Mouse (Mus musculus) fat pad, adult 2 months (tissue): Measurements from ENCODE around the gene Crispld2.

ENCODE experiments used
- DNase-seq: peaks from one replicate; pipeline ENCODE4 v3.0.0-alpha.2; 2011; ENCODE audit warnings: low read depth, low spot score; ENCODE audit errors: extremely low read depth

Gene Crispld2

DNA sequence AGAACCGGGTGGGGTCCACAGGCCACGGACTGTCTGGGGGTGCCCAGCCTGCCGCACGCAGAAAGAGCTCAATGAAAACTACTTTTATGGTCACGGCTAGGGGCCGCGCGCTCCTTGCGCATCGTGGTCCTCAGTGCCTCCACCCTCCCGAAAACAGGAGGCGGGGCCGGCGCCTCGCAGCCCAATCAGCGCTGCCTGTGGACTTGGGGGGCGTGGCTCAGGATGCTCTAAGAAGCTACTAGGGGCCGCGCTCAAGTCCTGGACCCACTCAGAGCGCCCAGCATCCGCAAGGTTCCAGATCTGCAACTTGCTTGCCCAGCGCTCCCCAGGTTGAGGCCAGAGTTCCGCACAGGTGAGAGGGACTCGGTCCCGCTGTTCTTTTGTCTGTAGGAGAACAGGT is at the start of gene Crispld2:
TSS of gene Crispld2 (plus strand) at position 190 of the 400 bp plus-strand sequence.
- DNase-seq, result no peak

DNA sequence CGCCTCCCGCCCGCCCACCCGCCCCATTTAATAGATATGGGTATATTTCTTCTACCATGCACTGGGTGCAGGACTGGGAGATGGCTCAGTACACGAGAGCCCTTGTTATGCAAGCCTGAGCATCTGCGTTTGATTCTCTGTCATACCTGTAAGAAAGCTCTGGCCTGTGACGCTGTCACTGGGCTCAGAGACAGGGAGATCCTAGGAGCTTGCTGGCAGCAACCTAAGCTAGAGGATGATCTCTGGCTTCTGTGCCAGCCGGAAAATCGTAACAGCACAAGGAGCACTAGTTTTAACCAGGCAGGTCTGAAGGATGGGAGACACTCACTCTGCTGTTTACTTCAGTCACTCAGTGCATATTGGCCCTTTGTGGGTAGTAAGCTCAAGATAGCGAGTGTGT is 48.6 kb upstream of the Crispld2 start:
- no peak for DNase-seq

GRCm38 (mm10) chr8:119944096-119944811 is 48.0 kb upstream of the Crispld2 start:
- DNase-seq, result peak; percentile 51

DNA sequence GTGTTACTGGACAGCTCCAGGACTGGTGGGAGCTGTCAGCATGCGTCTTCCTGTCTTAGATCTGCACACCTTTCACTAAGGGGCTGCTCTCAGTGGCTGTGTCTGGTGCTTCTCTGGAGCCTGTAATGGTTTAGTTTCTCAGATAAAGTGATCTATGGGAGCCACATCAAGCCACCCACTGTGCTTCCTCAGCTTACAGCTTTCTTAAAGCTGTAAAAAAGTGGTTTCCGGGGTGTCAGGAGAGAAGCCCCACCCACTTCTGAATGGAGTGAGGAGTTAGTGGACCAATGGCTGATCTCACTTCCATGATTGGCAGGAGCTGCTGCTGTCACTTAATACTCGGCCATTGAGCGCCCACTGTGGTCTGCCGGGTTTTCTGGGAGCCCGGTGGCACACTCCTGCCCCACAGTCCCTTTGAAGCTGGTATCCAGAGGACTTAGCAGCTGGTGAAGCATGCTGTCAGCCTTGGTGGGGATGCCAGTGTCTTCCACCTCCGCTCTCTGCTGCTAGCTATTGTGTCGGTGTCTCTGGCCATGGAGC is 45.8 kb upstream of the Crispld2 start:
- DNase-seq, result no peak

GRCm38 (mm10) chr8:119947653-119948052 is 44.6 kb upstream of the Crispld2 start:
- DNase-seq, result no peak

DNA sequence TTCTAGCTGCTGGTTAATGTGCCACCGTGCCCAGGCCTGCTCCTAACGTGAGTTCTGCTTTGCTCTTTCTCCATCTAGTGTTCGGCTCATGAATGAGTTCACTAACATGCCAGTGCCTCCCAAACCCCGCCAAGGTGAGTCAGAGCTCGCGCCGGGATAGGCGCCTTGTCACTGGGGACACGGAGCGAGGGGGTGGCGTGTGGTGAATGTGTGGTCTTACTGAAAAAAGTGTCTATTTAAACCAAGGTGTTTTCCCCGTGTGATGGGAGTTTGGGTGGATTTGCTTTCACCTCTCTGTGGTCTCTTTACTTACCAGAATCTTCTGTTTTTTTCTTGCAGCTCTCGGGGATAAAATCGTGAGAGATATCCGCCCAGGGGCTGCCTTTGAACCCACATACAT is 43.9 kb upstream of the Crispld2 start:
- no peak for DNase-seq

- no peak for DNase-seq
Measured at GRCm38 (mm10) chr8:119952282-119952681, 40.0 kb upstream of the Crispld2 start.

DNA sequence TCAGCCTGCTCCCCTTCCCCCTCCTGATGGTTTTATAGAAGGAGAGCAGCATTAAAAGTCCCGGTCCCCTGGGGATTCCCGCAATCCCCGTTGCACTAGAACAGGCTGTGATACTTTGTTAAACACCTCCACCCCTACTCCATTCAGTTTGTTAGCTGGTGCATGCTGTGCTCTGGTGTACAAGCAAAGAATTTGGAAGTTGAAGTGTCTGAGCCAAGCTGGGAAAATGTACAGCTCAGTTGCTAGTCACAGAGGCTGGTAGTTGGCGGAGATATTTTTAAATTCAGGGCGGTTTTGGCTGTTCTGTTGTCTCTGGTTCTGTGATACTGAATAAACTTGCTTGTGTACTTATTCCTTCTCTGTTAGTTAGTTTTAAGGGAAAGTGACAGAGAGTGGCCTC is 39.5 kb upstream of the Crispld2 start:
- DNase-seq, result no peak

- DNase-seq, result no peak
Measured at GRCm38 (mm10) chr8:119955333-119955732, 36.9 kb upstream of the Crispld2 start.

GRCm38 (mm10) chr8:119958076-119958475 is 34.2 kb upstream of the Crispld2 start:
- no peak for DNase-seq

GRCm38 (mm10) chr8:119960531-119961104 is 31.6 kb upstream of the Crispld2 start:
- DNase-seq, result no peak

- no peak for DNase-seq
Measured at GRCm38 (mm10) chr8:119964859-119965258, 27.4 kb upstream of the Crispld2 start.

- no peak for DNase-seq
Measured at GRCm38 (mm10) chr8:119967435-119967834, 24.8 kb upstream of the Crispld2 start.

DNA sequence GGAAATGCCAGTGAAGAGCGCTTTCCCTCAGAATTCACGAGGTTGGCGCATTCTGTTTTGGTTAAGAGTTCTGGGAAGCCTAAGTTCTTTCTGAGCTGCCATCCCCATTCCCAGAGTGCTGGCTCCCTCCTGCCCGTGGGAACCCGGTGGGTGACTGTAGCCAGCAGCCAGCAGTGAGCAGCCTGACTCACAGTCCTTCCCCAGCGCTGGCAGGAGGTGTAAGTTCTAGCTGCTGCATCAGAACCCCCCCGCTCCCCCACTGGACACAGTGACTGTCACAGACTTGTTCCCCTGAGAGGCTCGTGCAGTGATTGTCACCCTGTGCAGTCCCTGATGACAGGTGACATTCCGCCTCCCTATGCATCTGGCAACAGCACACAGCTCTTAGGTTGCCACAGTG is 22.1 kb upstream of the Crispld2 start:
- DNase-seq, result no peak

DNA sequence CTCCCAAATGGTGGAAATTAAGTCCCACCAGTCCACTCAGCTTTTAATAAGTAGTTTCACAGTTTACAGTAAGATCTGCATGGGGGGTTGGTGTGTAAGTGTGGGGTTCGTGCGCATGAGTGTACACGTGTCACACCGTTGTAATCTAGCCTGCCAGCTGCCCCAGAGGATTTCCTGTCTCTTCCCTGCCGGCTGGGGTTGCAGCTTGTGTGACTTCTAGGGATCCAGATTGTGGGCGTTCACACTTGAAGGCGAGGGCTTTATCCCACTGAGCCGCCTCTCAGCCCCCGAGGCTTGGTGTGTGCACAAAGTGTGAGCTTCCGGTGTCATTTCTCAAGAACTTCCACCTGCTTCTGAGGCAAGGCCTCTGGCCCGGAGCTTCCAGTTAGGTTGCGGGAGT is 19.7 kb upstream of the Crispld2 start:
- DNase-seq, result no peak

- no peak for DNase-seq
Measured at GRCm38 (mm10) chr8:119978770-119979381, 13.4 kb upstream of the Crispld2 start.

GRCm38 (mm10) chr8:119981253-119981652 is 11.0 kb upstream of the Crispld2 start:
- no peak for DNase-seq

- no peak for DNase-seq
Measured at GRCm38 (mm10) chr8:119984085-119984484, 8.2 kb upstream of the Crispld2 start.

DNA sequence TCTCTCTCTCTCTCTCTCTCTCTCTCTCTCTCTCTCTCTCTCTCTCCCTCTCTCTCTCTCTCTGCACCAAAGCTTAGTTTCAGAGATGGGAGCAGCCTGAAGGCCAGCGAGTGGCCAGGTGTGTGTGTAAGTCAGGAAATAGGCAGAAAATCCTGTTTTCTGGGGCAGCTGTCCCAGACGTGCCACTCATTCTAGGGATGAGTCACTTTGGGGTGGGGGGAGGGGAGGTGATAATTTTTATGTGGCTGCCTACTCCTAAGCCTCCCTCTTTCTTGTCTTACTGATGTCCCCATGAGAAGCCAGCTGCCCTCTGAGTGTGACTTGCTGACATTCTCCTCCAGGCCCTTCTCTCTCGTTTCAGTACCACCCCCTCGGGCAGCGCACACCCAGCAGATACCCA is 6.1 kb upstream of the Crispld2 start:
- DNase-seq, result no peak

GRCm38 (mm10) chr8:119988087-119988486 is 4.2 kb upstream of the Crispld2 start:
- DNase-seq, result no peak

GRCm38 (mm10) chr8:119994114-119994513 is 1.9 kb downstream of the Crispld2 start:
- no peak for DNase-seq

GRCm38 (mm10) chr8:119994556-119994955 is 2.3 kb downstream of the Crispld2 start:
- DNase-seq, result no peak
